Mouse (Mus musculus): ENCODE data around the gene Fam102a. TPM values are rescaled to one million over a fixed set of nuclear protein-coding genes. Genes with fewer than 3 reads are reported as not detected.

Gene Fam102a
- polyA plus RNA-seq, 1 experiment from 2014 or later, result 7.3 TPM

- no peak overlapping the region for H3K4me2 ChIP-seq
- no peaks in the 10 kb centered on the region for H3K36me3 ChIP-seq (replicated peaks)
- no peaks in the 10 kb centered on the region for H3K27me3 ChIP-seq (replicated peaks)
- no peak for ATAC-seq (replicated peaks)
- H3K9ac ChIP-seq, result no peak overlapping the region
- no peak overlapping the region for H3K4me3 ChIP-seq
- no peaks in the 10 kb centered on the region for H3K9me3 ChIP-seq
- no peaks in the 10 kb centered on the region for H3K4me1 ChIP-seq
- no peak overlapping the region for H3K27ac ChIP-seq
- 77% methylated on average over 5 of the region's 5 CpGs for WGBS
These were observed 33.3 kb upstream of the Fam102a start for GRCm38 (mm10) chr2:32501754-32502324.

- Histone ChIP-seq H3K27ac (no peak overlapping the region), H3K4me2 (no peak overlapping the region), H3K4me1 (no peaks in the 10 kb centered on the region), H3K9me3 (no peaks in the 10 kb centered on the region), H3K27me3 (replicated peaks) (no peaks in the 10 kb centered on the region), H3K9ac (no peak overlapping the region), H3K4me3 (no peak overlapping the region), H3K36me3 (replicated peaks) (no peaks in the 10 kb centered on the region)
- no peak for ATAC-seq (replicated peaks)
- 89% methylated on average over 12 of the region's 12 CpGs for WGBS
These were observed 32.3 kb upstream of the Fam102a start for GRCm38 (mm10) chr2:32502843-32503242.

DNA sequence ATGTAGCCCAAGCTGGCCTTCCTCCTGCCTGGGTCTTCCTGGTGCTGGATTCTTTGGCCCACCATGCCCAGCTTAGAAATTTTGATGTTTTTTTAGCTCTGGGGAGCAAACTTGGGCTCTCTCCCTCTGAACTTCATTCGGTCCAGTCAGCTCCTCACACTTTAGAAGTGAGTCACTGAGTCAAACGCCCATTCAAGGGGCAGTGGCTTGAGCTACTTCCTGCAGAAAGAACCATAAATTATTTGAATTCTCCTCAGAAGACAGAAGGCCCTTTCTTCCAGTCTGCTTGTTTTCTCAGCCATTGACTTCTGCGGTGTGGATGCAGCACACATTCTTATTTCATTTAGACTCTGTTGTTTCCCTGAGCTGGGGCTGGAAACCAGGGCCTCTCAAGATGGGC, 31.5 kb upstream of the Fam102a start:
- no peaks in the 10 kb centered on the region for H3K4me1 ChIP-seq
- H3K36me3 ChIP-seq (replicated peaks), result no peaks in the 10 kb centered on the region
- H3K4me2 ChIP-seq, result no peak overlapping the region
- ATAC-seq (replicated peaks), result no peak
- no peak overlapping the region for H3K4me3 ChIP-seq
- H3K9me3 ChIP-seq, result no peaks in the 10 kb centered on the region
- no peak overlapping the region for H3K27ac ChIP-seq
- no peak overlapping the region for H3K9ac ChIP-seq
- no peaks in the 10 kb centered on the region for H3K27me3 ChIP-seq (replicated peaks)
- 73% methylated on average over 3 of the region's 3 CpGs for WGBS

DNA sequence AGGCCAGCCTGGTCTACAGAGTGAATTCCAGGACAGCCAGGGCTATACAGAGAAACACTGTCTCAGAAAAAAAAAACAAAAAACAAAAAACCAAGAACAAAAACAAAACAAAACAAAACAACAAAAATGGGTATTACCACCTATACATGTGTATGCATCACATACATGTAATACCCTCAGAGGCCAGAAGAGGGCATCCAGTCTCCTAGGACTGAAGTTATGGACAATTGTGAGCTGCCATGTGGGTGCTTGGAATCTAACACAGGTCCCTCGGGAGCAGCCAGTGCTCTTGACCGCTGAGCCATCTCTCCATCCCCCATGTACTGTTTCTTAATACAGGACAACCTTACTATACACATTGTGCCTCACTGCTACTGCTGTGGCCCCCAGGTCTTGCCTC, 29.6 kb upstream of the Fam102a start:
- H3K4me1 ChIP-seq, result no peaks in the 10 kb centered on the region
- H3K4me3 ChIP-seq, result no peak overlapping the region
- 96% methylated on average over 2 of the region's 2 CpGs for WGBS
- H3K4me2 ChIP-seq, result no peak overlapping the region
- H3K27me3 ChIP-seq (replicated peaks), result no peaks in the 10 kb centered on the region
- H3K9me3 ChIP-seq, result no peaks in the 10 kb centered on the region
- H3K9ac ChIP-seq, result no peak overlapping the region
- H3K27ac ChIP-seq, result no peak overlapping the region
- H3K36me3 ChIP-seq (replicated peaks), result no peaks in the 10 kb centered on the region
- no peak for ATAC-seq (replicated peaks)

DNA sequence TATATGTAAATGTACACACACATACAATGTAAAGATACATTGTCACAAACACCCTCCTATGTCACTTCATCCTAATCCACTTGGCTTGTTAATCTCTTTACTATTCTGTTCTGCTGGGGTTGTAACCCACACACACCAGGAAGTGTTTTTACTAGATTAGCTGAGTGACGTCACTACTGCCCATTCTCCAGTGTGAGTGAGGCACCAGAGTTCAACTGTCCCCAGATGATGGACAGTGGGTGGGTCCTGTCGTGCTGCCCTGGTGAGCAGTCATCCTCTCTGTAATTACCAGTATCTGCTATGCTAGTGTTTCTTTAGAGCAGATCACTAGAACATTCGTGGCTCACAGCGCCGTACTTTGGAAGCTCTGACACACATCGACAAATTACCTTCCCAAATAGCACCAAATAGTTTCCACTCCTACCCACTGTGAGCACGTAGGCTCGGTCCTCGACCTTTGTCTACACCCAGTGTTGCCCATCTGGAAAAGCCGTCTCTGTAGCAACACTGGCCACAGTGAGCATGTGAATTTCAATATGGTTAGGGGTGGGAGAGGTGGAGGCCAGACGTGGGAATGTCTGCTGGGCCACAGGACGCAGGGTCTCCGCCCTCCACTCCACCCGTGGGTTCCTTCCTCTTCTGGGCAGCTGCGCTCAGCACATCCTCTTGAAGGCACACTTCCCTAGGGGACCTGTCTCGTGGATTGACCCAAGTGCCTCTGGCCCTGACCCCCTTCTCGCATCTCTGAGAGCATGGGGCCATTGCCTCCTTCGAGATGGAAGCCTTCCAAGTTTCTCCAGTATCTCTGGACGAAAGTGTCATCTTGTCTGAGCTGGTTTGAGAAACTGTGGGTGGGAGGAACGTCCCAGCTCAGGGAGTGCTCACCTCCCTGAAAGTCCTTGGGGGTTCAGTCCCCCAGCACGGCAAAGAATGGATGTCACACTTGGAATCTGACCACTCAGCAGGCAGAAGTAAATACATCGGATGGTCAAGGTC, 28.2 kb upstream of the Fam102a start:
- Histone ChIP-seq H3K36me3 (replicated peaks) (no peaks in the 10 kb centered on the region), H3K4me1 (no peaks in the 10 kb centered on the region), H3K9ac (no peak overlapping the region), H3K4me3 (no peak overlapping the region), H3K9me3 (no peaks in the 10 kb centered on the region), H3K27me3 (replicated peaks) (no peaks in the 10 kb centered on the region), H3K4me2 (no peak overlapping the region), H3K27ac (no peak overlapping the region)
- 79% methylated on average over 22 of the region's 22 CpGs for WGBS
- no peak for ATAC-seq (replicated peaks)

DNA sequence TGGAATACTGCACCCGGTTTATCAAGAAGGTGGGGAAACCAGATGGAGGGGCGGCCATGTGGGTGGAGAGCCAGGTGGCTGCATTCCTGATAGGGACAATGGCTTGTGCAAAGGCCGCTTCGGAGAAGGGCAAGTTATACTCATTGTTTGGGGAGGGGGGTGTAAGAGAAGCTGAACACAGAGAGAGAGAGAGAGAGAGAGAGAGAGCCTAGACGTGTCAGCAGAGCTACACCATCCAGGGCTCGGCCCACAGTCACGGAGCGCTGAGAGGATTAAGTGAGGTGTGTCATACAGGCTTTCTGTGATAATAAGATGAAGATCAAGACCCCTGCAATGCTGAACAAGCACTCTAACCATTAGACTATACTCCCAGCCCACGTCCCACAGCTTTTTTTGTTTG, 27.2 kb upstream of the Fam102a start:
- Histone ChIP-seq H3K36me3 (replicated peaks) (no peaks in the 10 kb centered on the region), H3K4me2 (no peak overlapping the region), H3K4me3 (no peak overlapping the region), H3K27ac (no peak overlapping the region), H3K9me3 (no peaks in the 10 kb centered on the region), H3K4me1 (no peaks in the 10 kb centered on the region), H3K27me3 (replicated peaks) (no peaks in the 10 kb centered on the region), H3K9ac (no peak overlapping the region)
- ATAC-seq (replicated peaks), result no peak
- WGBS, result 67% methylated on average over 9 of the region's 9 CpGs

- H3K27ac ChIP-seq, result no peak overlapping the region
- no peak overlapping the region for H3K4me3 ChIP-seq
These were observed 25.8 kb upstream of the Fam102a start for GRCm38 (mm10) chr2:32509287-32509686.

DNA sequence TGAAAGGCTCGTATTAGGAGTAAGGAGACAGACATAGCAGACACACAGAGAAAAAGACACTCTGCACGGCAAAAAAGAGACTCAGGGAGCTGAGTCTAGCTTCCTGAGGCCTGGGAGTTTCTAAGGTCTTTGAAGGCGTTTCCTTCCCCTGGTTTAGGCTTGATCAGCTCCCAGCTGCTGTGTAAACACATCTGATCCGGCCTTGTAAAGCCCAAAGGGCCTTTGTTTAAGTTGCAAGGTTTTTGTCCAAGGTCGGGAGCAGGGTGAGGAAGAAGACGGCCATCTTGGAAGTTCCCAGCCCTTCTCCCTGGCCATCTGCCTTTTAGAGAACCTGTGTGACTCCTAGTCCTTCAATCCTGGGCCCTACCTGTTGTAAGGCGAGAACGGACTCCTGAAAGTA, 25.2 kb upstream of the Fam102a start:
- Histone ChIP-seq H3K4me2 (no peak overlapping the region), H3K36me3 (replicated peaks) (no peaks in the 10 kb centered on the region), H3K27ac (no peak overlapping the region), H3K4me1 (no peaks in the 10 kb centered on the region), H3K9ac (no peak overlapping the region), H3K4me3 (no peak overlapping the region), H3K27me3 (replicated peaks) (no peaks in the 10 kb centered on the region), H3K9me3 (no peaks in the 10 kb centered on the region)
- ATAC-seq (replicated peaks), result no peak
- 52% methylated on average over 8 of the region's 8 CpGs for whole genome bisulfite sequencing

More at GRCm38 (mm10) chr2:32509287-32509686, 25.8 kb upstream of the Fam102a start:
- no peak overlapping the region for H3K4me2 ChIP-seq
- H3K36me3 ChIP-seq (replicated peaks), result no peaks in the 10 kb centered on the region
- H3K9me3 ChIP-seq, result no peaks in the 10 kb centered on the region
- no peak overlapping the region for H3K9ac ChIP-seq
- no peaks in the 10 kb centered on the region for H3K4me1 ChIP-seq
- no peaks in the 10 kb centered on the region for H3K27me3 ChIP-seq (replicated peaks)
- 45% methylated on average over 4 of the region's 4 CpGs for WGBS
- no peak for ATAC-seq (replicated peaks)

GRCm38 (mm10) chr2:32512592-32512991, 22.5 kb upstream of the Fam102a start:
- H3K9ac ChIP-seq, result no peak overlapping the region
- no peaks in the 10 kb centered on the region for H3K4me1 ChIP-seq
- H3K36me3 ChIP-seq (replicated peaks), result no peaks in the 10 kb centered on the region
- no peak overlapping the region for H3K4me3 ChIP-seq
- H3K9me3 ChIP-seq, result no peaks in the 10 kb centered on the region
- H3K27me3 ChIP-seq (replicated peaks), result no peaks in the 10 kb centered on the region
- 82% methylated on average over 7 of the region's 7 CpGs for WGBS
- H3K27ac ChIP-seq, result no peak overlapping the region
- H3K4me2 ChIP-seq, result no peak overlapping the region
- no peak for ATAC-seq (replicated peaks)

GRCm38 (mm10) chr2:32514335-32514734, 20.8 kb upstream of the Fam102a start:
- Histone ChIP-seq H3K4me3 (no peak overlapping the region), H3K36me3 (replicated peaks) (no peaks in the 10 kb centered on the region), H3K27me3 (replicated peaks) (no peaks in the 10 kb centered on the region), H3K27ac (no peak overlapping the region), H3K4me1 (no peaks in the 10 kb centered on the region), H3K9me3 (no peaks in the 10 kb centered on the region), H3K4me2 (no peak overlapping the region), H3K9ac (no peak overlapping the region)
- 67% methylated on average over 6 of the region's 6 CpGs for WGBS
- no peak for ATAC-seq (replicated peaks)

GRCm38 (mm10) chr2:32517233-32517867, 17.8 kb upstream of the Fam102a start:
- 88% methylated on average over 4 of the region's 4 CpGs for WGBS
- Histone ChIP-seq H3K27me3 (replicated peaks) (no peaks in the 10 kb centered on the region), H3K4me3 (no peak overlapping the region), H3K9ac (no peak overlapping the region), H3K9me3 (no peaks in the 10 kb centered on the region), H3K36me3 (replicated peaks) (no peaks in the 10 kb centered on the region), H3K4me1 (no peaks in the 10 kb centered on the region), H3K27ac (no peak overlapping the region), H3K4me2 (no peak overlapping the region)
- ATAC-seq (replicated peaks), result no peak
